Mouse (Mus musculus) lung, adult 2 months (tissue): ENCODE measurements around the gene Arhgef28.

ENCODE experiments used
- CTCF ChIP-seq: fragments of 200-500 bp; IDR thresholded peaks from 2 replicates; pipeline ENCODE4 v1.5.1; 2011; ENCODE audit warnings: mild to moderate bottlenecking, low read length, control low read depth; ENCODE audit not compliant: insufficient read depth
- POLR2A ChIP-seq: fragments of 200-500 bp; IDR thresholded peaks from 2 replicates; pipeline ENCODE4 v1.6.1; 2011; ENCODE audit warnings: low read depth, mild to moderate bottlenecking, control low read depth, low read length, borderline replicate concordance; ENCODE audit errors: extremely low read depth

- TF ChIP-seq CTCF (no peak), POLR2A (no peak)
Observed at GRCm38 (mm10) chr13:98070458-98070857, 135.8 kb downstream of the Arhgef28 start.
